Mouse (Mus musculus): ENCODE results near the gene Cuedc2.

Cuedc2 gene

DNA sequence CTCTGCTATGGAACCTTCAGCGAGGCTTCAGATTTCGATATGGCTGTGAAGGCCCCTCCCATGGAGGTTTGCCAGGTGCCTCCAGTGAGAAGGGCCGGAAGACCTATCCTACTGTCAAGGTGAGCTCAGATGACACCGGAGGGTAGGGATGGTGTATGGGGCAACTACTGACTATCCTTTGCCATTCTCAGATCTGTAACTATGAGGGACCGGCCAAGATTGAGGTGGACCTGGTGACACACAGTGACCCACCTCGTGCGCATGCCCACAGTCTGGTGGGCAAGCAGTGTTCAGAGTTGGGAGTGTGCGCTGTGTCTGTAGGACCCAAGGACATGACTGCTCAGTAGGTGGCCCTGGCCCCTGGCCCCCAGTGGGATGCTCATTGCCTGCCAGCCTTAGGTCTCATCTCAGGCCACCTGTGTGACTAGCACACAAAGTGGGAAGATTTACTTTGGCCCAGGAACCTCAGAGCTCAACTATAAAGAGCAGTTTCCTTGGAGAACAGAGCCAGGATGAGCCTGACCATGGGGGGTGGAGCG lies 31.7 kb downstream of the Cuedc2 start:
- no peak for DNase-seq

- no peak for DNase-seq
Observed at GRCm38 (mm10) chr19:46306268-46306610, 32.3 kb downstream of the Cuedc2 start.

DNA sequence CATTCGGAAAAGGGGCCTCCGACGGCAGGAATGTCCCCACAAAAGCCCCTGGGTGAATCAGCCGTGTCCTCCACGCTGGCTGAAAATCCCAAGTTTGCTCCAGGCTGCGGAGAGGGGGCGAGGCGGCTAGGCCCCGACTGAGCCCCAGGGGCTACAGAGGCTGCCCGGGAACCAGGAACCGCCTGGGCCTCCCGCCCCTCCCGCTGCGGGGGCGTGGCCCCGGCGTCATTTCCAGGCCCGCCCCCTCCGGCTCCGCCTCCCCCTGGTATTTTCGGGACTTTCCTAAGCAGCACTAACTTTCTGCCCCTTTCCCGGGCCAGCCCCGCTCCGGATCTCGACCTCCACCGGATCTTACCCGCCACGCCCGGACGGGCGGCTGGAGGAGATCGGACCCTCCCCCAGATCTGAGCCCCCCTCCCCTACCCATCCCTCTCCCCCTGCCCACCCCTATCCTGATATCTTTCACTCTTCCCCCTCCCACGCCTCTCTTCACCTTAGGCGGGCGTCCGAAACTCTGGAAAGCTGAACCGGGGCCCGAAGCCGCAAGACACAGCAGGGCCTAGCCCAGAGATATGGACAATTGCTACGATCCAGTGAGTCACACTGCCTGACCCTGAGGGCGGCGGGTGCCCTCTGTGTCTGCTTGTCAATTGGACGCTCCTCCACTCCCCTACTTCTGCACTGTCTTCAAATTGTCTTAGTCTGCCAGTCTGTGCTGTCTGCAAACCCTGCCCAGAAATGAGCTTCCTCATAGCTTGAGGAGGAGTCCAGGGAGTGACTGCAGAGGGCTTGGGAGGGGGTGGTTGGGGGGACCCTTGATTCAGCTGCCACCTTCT lies 32.9 kb downstream of the Cuedc2 start:
- DNase-seq: peak; percentile 89 to 92

- no peak for DNase-seq
Observed at GRCm38 (mm10) chr19:46304908-46305333, 33.6 kb downstream of the Cuedc2 start.

DNA sequence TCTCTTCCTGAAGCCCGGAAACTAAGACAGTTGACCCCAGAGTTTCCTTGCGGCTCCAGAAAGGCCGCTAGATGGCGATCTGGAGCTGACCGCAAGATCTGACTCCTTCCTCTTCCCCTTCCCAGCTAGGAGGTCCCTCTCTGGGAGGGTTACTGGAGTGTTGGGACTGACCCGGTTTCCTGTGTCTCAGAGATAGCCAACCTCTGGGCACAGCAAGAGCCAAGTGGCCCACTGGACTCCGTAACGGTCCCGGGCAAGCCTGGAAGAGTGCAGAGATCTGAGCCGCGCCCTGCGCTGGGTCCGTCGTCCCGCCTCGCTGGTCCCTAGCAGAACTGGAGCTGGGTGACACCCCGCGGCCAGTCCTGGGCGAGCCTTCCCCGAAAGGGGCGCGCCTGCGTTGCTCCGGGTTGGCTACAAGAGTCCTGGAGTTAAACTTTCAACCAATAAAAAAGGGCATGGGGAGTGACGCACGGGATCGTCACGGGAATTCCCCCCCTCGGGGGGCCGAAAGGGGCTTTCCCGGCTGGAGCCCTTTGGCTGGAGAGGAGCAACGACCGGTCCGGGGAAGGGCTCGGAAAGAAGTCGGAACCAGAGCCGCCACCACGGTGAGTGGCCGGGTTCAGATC lies 34.2 kb downstream of the Cuedc2 start, which contains the start of gene Nfkb2:
Gene Nfkb2 (plus strand): TSS at position 105 of the 626 bp plus-strand sequence.
- DNase-seq: peak; percentile 97 to 98

DNA sequence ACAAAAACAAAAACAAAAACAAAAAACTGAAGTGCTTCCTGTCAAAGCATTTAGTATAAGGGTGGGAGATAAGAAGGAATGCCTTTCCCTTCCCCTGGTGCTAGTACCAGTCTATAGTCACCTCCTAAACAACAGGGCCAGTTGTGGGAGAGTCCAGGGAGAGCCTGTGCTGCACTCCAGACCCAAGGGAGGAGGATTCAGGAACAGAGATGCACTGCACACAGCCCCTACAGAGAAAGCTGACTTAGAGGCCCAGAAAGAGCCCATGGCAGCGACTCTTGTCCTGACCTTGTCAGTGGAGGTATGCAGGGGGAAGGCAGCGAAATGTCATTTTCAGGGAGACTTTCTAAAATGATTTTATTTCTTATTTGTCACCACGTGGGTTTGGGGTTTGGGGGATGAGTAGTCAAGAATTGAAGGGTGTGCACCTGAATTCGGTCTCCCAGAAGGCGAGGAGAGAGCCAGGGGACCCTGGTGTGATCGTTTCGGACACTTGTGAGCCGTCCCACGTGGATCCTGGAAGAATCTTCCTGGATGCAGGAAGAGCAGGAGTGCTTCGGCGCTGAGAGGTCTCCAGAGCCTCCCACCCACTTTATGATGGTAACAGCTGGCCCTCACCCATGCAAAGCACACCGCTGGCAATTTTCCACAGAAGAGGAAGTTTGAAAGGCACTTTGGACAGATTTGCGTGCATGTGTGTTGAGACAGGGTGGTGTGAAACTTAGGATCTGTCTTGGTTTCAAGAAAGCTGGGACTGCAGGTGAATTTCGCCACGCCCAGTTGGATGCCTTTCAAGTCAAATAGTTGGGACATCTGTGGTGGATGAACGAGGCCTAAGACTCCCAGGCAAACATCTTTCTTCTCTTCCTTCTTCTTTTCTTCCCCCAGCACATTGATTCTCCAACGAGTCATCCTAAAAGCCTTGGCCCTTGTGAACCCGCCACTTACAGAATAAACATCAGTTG lies 35.0 kb downstream of the Cuedc2 start:
- no peak for DNase-seq

DNA sequence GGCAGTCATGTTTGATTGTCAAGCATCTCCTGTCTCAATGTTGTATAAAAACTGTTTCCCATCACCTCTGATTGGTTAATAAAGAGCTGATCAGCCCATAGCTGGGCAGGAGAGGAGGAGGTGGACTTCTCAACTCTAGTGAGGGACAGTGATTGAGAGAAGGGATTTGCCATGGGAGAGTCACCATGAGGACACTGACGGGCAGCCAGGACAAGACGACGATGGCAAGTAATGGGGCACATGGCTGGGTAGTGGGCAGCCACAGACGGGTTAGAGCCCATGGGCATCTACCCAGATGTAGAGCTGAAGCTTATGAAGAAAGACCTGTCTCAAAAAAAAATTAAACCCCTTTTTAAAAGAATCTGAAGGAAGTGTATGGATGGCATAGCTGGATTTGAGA lies 36.0 kb downstream of the Cuedc2 start:
- no peak for DNase-seq

DNA sequence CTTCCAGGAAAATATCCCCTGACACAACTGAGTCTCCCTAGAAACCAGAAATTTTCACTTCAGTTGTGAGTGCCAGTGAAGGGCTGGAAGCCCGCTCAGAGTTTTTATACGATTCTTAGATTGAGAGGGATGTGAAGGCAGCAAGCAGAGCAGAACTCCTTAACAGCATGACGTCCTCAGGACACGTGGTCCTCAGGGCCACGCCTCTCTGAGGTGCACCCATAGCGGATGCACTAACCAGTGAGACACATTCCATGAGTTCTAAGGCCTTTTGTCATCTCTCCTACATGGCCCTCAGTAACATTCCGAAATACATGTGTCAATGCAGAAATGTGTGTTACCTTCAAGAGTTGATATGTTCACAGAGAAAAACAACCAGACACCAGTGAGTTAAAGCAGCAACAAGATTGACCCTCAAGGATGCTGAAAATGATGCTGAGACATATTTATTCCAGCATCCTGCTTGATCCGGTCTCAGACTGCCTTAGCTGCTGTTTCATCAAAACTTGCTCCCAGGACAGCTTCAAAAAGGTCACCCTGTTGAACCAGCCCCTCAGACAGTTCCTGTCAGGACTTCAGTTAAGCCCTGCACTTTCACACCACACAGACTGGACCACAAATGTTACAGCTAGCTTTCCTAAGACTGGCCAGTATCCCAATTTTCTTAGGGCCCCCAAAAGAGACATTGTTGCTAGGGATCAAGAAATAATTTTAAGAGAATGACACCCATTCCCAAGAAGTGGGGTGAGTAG lies 38.0 kb downstream of the Cuedc2 start:
- DNase-seq: no peak

GRCm38 (mm10) chr19:46296938-46297337 lies 41.6 kb downstream of the Cuedc2 start:
- DNase-seq: no peak

DNA sequence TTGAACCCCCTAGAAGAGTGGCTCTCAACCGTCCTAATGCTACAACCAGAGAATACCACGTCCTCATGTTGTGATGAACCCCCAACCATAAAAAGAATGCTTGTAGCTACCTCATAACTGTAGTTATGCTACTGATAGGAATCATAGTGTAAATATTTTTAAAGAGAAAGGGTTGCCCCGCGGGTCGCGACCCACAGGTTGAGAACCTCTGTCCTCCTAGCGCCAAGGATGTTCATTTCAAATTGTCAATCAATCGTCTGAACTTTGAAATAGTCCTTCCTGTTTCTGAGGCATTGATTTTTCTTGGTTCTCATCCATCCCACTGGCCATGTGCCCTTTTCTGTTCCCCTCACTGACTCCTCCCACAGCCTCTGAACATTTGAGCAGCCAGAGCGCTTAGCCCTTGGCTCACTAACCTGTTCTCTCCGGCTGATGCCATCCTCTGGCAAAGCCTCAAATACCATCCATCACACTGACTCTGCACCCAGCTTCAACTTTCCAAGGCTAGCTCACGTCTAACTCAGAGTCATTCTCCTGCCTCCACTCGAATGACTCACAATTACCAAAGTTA lies 47.9 kb downstream of the Cuedc2 start:
- no peak for DNase-seq

- DNase-seq: no peak
Observed at GRCm38 (mm10) chr19:46287566-46287965, 50.9 kb downstream of the Cuedc2 start.

DNA sequence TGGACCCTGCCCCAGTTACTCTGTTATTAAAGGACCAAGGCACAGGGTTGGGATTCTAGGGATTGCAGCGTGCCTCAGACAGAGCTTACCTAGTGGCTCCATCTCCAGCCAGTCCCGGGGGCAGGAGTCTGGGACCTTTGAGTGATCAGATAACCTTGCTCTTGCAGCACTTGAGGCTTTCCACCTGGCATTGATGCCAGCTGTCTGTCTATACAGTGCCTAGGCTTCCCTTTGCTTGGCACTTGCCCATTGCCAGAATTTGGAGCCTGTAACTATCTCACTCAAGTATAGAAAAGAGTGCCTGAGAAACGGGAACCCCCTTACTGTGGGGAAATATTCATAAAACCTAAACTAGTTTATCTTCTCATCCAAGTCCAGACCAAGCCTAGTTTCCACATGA lies 51.6 kb downstream of the Cuedc2 start:
- no peak for DNase-seq

DNA sequence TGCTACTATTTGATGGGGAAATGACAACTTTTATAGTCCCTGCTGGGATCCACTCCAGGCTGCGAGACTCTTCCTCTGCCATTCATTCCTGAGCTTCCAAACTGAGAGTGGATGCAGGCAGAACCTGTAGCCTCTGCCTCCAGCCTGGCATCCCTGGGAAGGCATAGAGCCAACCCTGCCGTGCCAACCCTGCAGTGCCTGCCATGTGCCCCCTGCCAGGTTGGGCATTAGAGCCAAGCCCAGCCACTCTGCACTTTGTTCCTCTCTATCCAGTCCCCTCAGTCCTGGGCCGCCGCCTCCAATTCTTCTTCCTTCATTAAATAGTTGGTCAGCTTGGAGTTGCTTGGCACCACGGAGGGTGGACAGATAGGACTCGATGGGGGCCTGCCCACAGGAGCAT lies 52.5 kb downstream of the Cuedc2 start:
- no peak for DNase-seq

DNA sequence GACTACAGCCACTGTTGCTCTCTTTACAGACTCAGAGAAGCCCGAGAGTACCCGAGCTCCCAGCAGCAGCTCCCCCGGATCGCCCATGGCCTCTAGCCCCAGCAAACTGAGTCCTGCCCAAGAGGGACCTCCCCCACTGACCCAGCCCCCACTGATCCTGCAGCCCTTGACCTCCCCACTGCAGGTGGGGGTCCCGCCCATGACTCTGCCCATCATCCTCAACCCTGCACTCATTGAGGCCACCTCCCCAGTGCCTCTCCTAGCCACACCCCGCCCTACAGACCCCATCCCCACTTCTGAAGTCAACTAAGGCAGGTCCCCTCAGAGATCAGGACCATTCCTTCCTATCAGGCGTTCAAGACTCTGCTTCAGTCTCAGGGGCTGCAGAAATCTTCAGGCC lies 52.9 kb downstream of the Cuedc2 start:
- no peak for DNase-seq

- DNase-seq: no peak
Observed at GRCm38 (mm10) chr19:46284686-46285085, 53.8 kb downstream of the Cuedc2 start.

- no peak for DNase-seq
Observed at GRCm38 (mm10) chr19:46282081-46282849, 56.2 kb downstream of the Cuedc2 start.
